Mouse (Mus musculus) midbrain, embryonic 14.5 days (tissue): ENCODE measurements at regions not wholly inside any gene's neighbourhood (a gene's known extent, or its start where the extent isn't known, plus 50 kb on each side); places are given as distances from the start of the nearest gene placed in this dataset.

Source experiments
- ATAC-seq: fragments of 200-750 bp; cut with Nextera tagmentation; 2 replicates; pipeline ENCODE4 v1.8.0; 2017; ENCODE audit warnings: moderate number of reproducible peaks, moderate library complexity; ENCODE audit not compliant: low FRiP score, low TSS enrichment
- DNase-seq: peaks from one replicate; pipeline ENCODE4 v3.0.0-alpha.2; 2015
- H3K27ac ChIP-seq: fragments of 300-500 bp; sonication (generic); replicated peaks from 2 replicates; pipeline ENCODE4 v1.5.1; 2014; ENCODE audit warnings: mild to moderate bottlenecking, low read depth, low read length, moderate library complexity
- H3K27me3 ChIP-seq: fragments of 300-500 bp; sonication (generic); 2 replicates; pipeline ENCODE4 v1.6.1; 2014; ENCODE audit warnings: low read length, control low read depth, mixed read lengths; ENCODE audit not compliant: control insufficient read depth, insufficient read depth
- H3K36me3 ChIP-seq: fragments of 300-500 bp; sonication (generic); 2 replicates; pipeline ENCODE4 v1.6.1; 2014; ENCODE audit warnings: low read length, control low read depth; ENCODE audit not compliant: control insufficient read depth, insufficient read depth
- H3K4me1 ChIP-seq: fragments of 300-500 bp; sonication (generic); 2 replicates; pipeline ENCODE4 v1.6.1; 2014; ENCODE audit warnings: mild to moderate bottlenecking, antibody characterized with exemption, low read length, control low read depth; ENCODE audit not compliant: control insufficient read depth, insufficient read depth
- H3K4me2 ChIP-seq: fragments of 300-500 bp; sonication (generic); 2 replicates; pipeline ENCODE4 v1.6.1; 2014; ENCODE audit warnings: mild to moderate bottlenecking, low read length, moderate library complexity
- H3K4me3 ChIP-seq: fragments of 300-500 bp; sonication (generic); replicated peaks from 2 replicates; pipeline ENCODE4 v1.5.1; 2014; ENCODE audit warnings: low read depth, low read length
- H3K9ac ChIP-seq: fragments of 300-500 bp; sonication (generic); replicated peaks from 2 replicates; pipeline ENCODE4 v1.6.1; 2014; ENCODE audit warnings: mild to moderate bottlenecking, low read length, moderate library complexity
- H3K9me3 ChIP-seq: fragments of 300-500 bp; sonication (generic); 2 replicates; pipeline ENCODE4 v1.6.1; 2016; ENCODE audit warnings: low read length, control low read depth, mixed read lengths; ENCODE audit not compliant: control insufficient read depth
- WGBS: fragments of 180-500 bp; shearing (Covaris S2); extraction: QIAGEN DNeasy Blood & Tissue Kit; methylation state at CpG from one replicate; pipeline ENCODE4 v1.1.7; 2014; 5-methylcytosine and 5-hydroxymethylcytosine counted together

DNA sequence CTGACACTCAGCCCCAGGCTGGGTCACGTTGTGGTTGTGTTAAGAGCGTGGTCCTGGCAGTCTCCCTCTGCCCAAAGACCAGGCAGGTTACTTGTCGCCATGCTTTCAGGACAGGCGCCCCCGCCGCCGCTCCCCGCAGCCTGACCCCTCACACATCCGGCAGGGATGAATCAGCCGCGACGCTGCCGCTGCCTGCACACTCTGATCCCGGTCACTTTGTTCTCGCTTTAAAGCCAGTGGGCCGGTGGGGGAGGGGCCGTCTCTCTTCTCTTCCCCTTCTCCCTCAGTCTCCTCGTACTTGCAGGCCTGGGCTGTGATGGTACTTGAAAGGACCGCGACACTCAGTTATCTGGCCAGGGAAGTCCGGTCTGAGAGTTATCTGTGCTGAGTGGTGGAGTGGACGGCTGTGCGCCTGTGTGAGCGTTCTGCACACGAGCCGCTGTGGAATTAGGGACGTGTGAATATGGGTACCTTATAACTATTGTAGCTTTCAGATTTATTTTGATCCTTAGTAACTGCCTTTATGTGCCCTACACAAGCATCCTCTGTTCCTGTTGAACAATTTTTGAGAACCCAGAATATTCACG lies 65.6 kb upstream of the Nkd1 start:
- DNase-seq = peak; percentile 74
- H3K27ac ChIP-seq = peak overlapping the region; percentile 89
- H3K9ac ChIP-seq = peak overlapping the region; percentile 36; the same call in 1 of the 2 replicates
- H3K4me2 ChIP-seq = peak overlapping the region; percentile 97
- 8% methylated on average over 28 of the region's 28 CpGs for WGBS
- peaks cover 12% of the 10 kb centered on the region for H3K9me3 ChIP-seq
- no peaks in the 10 kb centered on the region for H3K36me3 ChIP-seq
- peaks cover 30% of the 10 kb centered on the region for H3K4me1 ChIP-seq
- ATAC-seq = no peak
- peak overlapping the region; percentile 22; the same call in 1 of the 2 replicates for H3K4me3 ChIP-seq
- H3K27me3 ChIP-seq = peaks cover 8% of the 10 kb centered on the region

DNA sequence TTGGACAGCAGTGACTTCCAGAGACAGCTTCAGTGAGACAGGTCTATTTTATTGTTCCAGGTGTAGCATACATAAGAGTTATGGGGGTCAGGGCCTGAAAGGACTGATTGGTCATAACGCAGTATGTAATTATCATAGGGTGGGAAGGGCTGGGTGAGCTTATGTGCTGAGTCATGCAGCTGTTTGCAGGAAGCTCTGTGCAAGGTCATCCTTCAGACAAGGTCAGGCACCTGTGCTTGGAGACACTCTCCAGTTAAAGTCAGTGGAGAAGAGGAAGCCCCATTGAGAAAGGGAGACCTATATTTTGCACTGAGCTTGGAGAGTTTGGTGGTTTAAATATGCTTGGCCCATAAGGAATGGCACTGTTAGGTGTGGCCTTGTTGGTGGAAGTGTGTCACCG lies 62.0 kb upstream of the Nkd1 start:
- no peak for ATAC-seq
- H3K4me3 ChIP-seq = no peak overlapping the region
- no peaks in the 10 kb centered on the region for H3K27me3 ChIP-seq
- H3K36me3 ChIP-seq = no peaks in the 10 kb centered on the region
- peaks cover 11% of the 10 kb centered on the region for H3K4me1 ChIP-seq
- DNase-seq = no peak
- 89% methylated on average over 2 of the region's 2 CpGs for WGBS
- peaks cover 12% of the 10 kb centered on the region for H3K9me3 ChIP-seq
- H3K4me2 ChIP-seq = no peak overlapping the region
- H3K27ac ChIP-seq = no peak overlapping the region
- H3K9ac ChIP-seq = no peak overlapping the region

DNA sequence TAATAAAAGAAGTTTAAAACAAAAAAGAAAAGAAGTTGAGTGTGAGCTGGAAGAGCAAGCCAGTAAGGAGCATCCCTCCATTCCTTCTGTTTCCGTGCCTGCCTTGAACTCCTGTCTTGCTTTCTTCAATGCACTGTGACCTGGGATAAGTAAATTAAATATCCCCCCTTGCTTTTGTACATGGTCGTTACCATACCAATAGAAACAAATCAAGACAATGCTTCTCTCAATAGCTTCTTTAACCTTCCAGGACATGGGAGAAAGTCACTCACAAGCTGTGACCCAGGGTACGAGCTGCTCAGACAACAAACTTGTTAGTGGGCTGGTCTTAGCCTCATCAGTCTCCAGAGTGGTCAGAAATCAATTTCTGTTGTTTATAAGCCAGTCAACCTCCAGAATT lies 53.4 kb upstream of the Nkd1 start:
- Histone ChIP-seq H3K27ac (no peak overlapping the region), H3K9ac (no peak overlapping the region)

DNA sequence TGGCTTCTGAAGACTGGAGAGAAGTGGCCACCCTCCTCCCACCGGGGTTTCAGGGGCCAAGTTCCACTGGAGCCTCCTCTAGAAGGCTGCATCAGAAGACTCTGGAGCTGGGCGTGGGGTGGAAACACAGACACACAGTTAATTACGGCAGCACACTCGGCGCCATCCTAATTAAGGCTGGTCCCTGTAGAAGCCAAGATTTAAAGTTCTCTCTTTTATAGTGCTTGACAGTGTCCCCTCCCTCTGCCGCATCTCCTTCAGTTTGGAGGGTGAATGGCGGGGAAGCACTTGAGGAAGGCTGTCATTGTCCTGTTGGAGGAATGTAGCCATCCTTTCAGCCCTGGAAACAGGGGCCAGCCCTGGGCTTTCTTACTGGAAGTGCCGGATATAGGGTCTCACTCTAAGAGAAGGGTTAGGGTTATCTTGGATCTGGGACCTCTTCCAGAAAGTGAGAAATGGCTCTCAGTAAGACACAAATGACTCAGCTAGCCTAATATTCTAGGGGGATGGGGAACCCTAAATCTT lies 50.2 kb upstream of the Nkd1 start:
- ATAC-seq (no peak), DNase-seq (no peak)
- H3K36me3 ChIP-seq = no peaks in the 10 kb centered on the region
- H3K4me3 ChIP-seq = no peak overlapping the region
- no peak overlapping the region for H3K4me2 ChIP-seq
- no peaks in the 10 kb centered on the region for H3K9me3 ChIP-seq
- no peaks in the 10 kb centered on the region for H3K27me3 ChIP-seq
- WGBS = 49% methylated on average over 8 of the region's 8 CpGs
- H3K27ac ChIP-seq = no peak overlapping the region
- H3K9ac ChIP-seq = no peak overlapping the region
- no peaks in the 10 kb centered on the region for H3K4me1 ChIP-seq

More for the DNA sequence above, 53.4 kb upstream of the Nkd1 start:
- 70% methylated on average over 3 of the region's 3 CpGs for WGBS
- DNase-seq = no peak
- Histone ChIP-seq H3K4me2 (no peak overlapping the region), H3K4me1 (no peaks in the 10 kb centered on the region), H3K9me3 (no peaks in the 10 kb centered on the region), H3K4me3 (no peak overlapping the region), H3K27me3 (no peaks in the 10 kb centered on the region), H3K36me3 (no peaks in the 10 kb centered on the region)
- no peak for ATAC-seq
